Mouse (Mus musculus) A20 (cell line): ENCODE measurements around the gene Atg101.

Experiments
- DNase-seq: peaks from one replicate; pipeline ENCODE4 v3.0.0-alpha.2; 2011; ENCODE audit warnings: low read depth, low spot score

Gene Atg101

DNA sequence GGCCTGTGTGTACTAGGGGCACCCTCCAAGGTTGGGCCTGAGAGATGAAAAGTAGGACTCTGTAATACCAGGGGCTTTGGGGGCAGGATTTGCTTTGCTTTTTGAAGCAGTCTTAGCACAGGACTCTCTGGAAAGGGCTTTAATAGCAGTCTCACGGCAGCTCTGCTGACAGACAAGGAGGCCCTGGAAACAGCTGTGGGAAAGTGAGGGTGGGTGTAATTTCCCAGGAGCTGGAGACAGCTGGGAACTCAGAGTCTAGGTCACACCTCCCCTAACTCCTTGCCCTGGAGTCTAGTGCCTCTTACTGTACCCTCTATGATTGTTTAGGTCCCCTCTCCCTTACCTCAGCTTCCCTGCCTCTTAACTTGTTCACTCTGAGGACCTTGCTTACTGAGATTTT is 49.1 kb downstream of the Atg101 start:
- DNase-seq: no peak

DNA sequence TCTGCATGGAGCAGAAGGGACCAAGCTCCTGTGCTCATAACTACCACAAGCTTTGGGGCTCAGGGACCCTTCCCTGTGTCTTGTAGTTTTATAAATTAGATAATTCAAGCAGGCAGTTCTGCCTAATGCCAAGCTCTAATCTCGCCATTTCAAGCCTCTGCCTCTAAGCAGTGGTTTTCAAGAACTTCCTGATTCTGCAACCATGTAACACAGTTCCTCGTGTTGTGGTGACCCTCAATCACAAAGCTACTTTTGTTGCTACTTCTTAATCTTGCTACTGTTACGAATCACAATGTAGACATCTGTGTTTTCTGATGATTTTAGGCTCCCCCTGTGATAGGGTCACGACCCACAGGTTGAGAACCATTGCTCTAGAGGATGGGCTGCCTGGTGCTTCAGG is 49.6 kb downstream of the Atg101 start:
- no peak for DNase-seq

DNA sequence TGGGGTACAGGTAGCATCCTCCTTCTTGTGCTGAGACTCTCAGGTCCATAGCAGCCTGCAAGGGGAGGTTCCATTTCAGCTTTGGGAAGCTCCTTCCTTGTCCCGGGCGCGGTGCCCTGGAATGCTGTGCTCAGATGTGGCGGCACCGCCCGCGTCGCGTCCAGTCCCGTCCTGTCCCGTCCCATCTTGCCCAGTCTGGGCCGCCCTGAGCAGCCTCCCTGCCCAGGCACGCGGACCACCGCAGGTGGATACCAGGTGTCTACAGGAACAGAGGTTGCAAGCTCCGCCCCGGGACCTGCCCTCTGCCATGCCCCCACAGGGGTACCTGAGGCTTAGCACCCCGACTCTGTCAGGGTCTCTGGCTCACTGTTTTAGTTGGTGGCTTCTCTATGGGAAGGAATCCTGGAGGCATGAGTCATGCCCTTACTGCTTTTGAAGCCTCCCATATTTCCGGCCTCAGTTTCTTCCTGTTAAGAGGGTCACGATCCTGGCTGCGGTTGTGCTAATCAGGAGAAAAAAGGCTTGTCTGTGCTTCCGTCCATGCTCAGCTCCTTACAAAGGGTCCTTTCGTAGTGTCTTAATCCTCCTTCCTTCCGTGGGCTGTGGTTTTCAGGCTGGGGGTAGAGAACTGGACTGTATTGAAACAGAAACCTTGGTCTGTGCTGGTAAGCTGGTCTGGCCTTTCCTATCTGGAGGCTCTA is 52.6 kb downstream of the Atg101 start:
- no peak for DNase-seq

DNA sequence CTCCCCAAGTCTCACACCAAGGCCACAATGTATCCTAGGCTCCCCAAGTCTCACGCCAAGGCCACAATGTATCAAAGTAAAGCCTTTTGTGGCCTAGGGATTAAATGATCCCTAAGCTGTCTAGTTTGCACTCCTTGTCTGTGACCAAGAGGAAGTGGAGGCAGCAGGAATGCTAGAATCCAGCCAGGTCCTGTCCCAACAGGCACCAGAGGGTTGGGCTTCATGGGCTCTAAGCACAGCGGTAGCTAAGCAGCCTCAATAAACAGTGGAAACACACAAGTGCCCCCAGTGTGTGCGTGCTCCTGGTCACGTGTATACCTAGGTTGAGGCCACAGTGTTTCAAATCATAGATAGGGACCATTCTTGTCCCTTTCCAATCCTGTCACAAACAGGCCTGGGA is 54.3 kb downstream of the Atg101 start:
- DNase-seq: no peak

DNA sequence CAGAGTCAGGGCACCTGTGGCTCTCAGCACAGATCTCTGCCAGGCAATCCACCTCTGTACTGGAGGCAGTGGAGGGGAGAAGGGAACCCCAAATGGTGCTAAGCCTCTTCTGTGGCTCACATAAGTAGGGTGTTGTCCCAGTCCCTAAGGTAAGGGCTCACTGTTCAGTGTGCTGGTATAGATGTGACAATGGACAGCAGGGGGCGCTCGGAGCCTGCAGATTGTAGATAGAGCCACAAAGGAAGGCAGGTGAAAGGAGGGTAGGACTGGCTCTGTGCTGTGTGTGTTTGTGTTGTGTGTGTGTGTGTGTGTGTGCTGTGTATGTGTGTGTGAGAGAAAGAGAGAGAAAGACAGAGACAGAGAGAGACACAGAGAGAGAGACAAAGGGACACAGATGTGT is 55.5 kb downstream of the Atg101 start:
- DNase-seq: peak; percentile 83
